Mouse (Mus musculus): ENCODE data around the gene Hexim2. TPM values are rescaled to one million over a fixed set of nuclear protein-coding genes. Genes with fewer than 3 reads are reported as not detected.

Hexim2 gene
- polyA plus RNA-seq, 1 experiment from 2014 or later = 8.7 TPM

DNA sequence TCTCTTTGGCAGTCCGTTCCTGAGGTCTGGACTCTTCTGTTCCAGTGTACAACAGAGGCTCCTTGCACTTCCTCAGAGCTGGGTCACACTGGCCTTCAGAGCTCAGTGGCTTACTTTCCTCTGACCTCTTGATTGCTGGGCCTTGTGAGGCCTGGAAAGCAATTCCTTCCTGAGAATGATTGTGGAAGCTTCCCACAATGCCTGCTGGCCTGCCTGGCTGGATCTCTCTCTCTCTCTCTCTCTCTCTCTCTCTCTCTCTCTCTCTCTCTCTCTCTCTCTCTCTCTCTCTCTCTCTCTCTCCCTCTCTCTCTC, 9.7 kb downstream of the Hexim2 start:
- Histone ChIP-seq H3K27ac (ENCODE audit: low read depth, low read length) (no peak overlapping the region; the same call in 1 of the 2 replicates), H3K4me3 (ENCODE audit: low read depth, low read length) (no peak overlapping the region), H3K4me2 (ENCODE audit: low read depth, low read length, severe bottlenecking) (no peak overlapping the region), H3K9me3 (ENCODE audit: control insufficient read depth, low read length) (no peaks in the 10 kb centered on the region), H3K27me3 (ENCODE audit: control insufficient read depth, insufficient read depth, low read length) (no peaks in the 10 kb centered on the region), H3K36me3 (ENCODE audit: control insufficient read depth, insufficient read depth, low read length) (no peaks in the 10 kb centered on the region; the same call in 1 of the 2 replicates), H3K4me1 (replicated peaks; ENCODE audit: control insufficient read depth, insufficient read depth, low read length) (peaks cover 6% of the 10 kb centered on the region; the same call in 1 of the 2 replicates), H3K9ac (ENCODE audit: low read length) (no peak overlapping the region; the same call in 1 of the 2 replicates)
- ATAC-seq (replicated peaks; ENCODE audit: low FRiP score) (no peak), DNase-seq (ENCODE audit: low spot score) (no peak)
- WGBS = 20% methylated on average over 1 of the region's 1 CpGs

DNA sequence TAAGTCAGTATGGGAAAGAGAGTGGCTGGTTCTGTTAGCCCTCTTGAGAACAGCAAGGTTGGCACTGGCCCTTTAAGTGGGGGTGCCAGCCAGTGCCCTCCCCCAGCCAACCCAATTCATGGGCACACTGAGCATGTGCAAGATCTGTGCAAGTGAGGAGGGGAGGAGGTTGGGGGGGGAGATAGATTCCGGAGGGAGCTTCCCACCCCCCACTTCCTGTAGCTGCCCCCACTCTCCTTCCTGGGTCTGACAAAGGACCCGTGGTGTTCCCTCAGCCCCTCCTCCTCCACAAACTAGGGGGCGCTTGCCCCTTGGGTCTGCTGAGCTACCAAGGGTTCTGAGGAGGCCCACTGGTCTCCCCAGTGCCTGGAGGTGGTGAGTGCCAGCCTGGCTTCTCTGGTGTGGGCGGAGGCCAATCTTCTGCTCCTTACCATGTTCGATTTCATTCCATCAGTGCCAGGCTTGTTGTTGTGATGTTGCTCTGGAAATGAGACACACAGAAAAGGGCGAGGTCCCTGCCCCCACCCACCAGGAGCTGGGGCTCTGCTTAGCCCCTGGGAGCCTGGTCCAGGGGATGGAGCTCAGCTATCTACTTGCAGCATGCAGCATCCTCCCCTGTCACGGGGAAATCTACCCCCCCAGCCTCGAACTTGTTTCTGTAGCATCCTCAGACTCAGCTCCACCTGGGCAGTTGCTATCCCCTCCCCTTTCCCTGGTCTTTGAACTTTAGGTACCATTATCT, 10.4 kb downstream of the Hexim2 start:
- H3K9me3 ChIP-seq (ENCODE audit: control insufficient read depth, low read length) = no peaks in the 10 kb centered on the region
- H3K9ac ChIP-seq (ENCODE audit: low read length) = peak overlapping the region; percentile 44
- H3K4me3 ChIP-seq (ENCODE audit: low read depth, low read length) = 0 out of 2 replicates have a peak overlapping the region, but pooled peaks have one; percentile 5
- H3K36me3 ChIP-seq (ENCODE audit: control insufficient read depth, insufficient read depth, low read length) = no peaks in the 10 kb centered on the region; the same call in 1 of the 2 replicates
- no peaks in the 10 kb centered on the region for H3K27me3 ChIP-seq (ENCODE audit: control insufficient read depth, insufficient read depth, low read length)
- H3K4me1 ChIP-seq (replicated peaks; ENCODE audit: control insufficient read depth, insufficient read depth, low read length) = peaks cover 6% of the 10 kb centered on the region; the same call in 1 of the 2 replicates
- H3K4me2 ChIP-seq (ENCODE audit: low read depth, low read length, severe bottlenecking) = peak overlapping the region; percentile 34; the same call in 1 of the 2 replicates
- WGBS = 25% methylated on average over 7 of the region's 8 CpGs
- H3K27ac ChIP-seq (ENCODE audit: low read depth, low read length) = peak overlapping the region; percentile 31; the same call in 1 of the 2 replicates
- DNase-seq (ENCODE audit: low spot score) (no peak), ATAC-seq (replicated peaks; ENCODE audit: low FRiP score) (no peak)

DNA sequence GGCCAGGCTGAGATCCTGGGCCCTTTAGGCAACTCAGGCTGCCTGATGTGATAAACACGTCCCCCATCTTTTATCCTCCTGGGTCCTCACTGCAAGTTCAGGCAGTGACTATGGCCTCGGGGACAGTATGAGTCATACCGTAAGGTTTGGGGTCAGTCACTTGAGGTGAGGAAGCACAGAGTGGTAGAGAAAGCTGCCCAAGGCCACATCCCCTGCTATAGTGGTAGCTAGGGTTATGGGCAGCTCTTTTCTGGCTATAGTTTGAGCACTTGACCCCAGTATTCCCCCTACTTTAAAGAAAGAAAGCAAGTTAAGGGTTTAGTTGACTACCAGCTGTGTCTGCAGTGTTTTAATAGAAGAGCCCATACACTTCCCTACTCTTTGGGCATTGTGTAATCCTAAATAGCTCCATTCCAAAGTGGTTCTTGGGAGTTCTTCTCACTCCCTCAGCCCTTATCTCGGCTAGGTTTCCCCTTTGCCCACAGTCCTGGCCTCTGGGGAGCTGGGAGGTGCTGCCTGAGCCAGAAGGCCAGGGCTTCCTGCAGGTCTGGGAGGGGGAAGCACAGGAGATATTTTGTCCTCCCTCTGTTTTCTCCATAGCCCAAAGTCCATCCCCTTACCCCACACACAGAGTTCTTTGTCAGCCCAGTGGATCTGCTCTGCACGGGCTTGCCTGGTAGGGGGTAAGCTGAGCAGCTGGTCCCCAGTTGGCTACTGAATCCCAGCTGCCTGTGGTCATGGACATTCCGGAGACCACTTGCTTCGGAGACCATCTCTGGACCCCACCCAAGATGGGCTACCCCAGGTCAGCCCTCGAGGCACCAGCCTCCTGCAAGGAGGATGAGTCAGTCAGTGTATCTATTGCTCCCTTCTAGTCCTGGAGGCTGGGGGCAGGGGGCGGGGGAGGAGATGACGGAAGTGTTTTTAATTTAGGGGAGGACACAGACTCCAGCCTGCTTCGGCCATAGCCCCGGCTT, 12.4 kb downstream of the Hexim2 start:
- H3K9ac ChIP-seq (ENCODE audit: low read length) = no peak overlapping the region
- H3K4me3 ChIP-seq (ENCODE audit: low read depth, low read length) = no peak overlapping the region
- no peak for ATAC-seq (replicated peaks; ENCODE audit: low FRiP score)
- WGBS = 48% methylated on average over 12 of the region's 12 CpGs
- no peaks in the 10 kb centered on the region for H3K9me3 ChIP-seq (ENCODE audit: control insufficient read depth, low read length)
- H3K4me2 ChIP-seq (ENCODE audit: low read depth, low read length, severe bottlenecking) = no peak overlapping the region
- peaks cover 6% of the 10 kb centered on the region; the same call in 1 of the 2 replicates for H3K4me1 ChIP-seq (replicated peaks; ENCODE audit: control insufficient read depth, insufficient read depth, low read length)
- no peaks in the 10 kb centered on the region; the same call in 1 of the 2 replicates for H3K36me3 ChIP-seq (ENCODE audit: control insufficient read depth, insufficient read depth, low read length)
- DNase-seq (ENCODE audit: low spot score) = no peak
- H3K27me3 ChIP-seq (ENCODE audit: control insufficient read depth, insufficient read depth, low read length) = no peaks in the 10 kb centered on the region
- H3K27ac ChIP-seq (ENCODE audit: low read depth, low read length) = no peak overlapping the region

DNA sequence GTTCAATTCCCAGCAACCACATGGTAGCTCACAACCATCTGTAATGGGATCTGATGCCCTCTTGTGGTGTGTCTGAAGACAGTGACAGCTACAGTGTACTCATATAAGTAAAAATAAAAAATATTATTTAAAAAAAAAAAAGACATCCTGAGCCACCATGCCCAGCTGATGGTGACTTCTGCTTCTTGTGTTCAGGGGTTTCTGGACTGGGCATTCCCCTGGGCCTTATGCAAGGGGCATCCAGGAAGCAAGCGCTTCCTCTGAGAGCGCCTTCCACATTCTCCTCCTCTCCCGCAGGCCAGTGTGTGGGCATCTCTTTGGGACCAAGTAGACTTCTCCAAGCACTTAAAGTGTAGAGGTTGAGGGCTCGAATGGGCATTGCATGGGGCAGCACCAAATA, 14.2 kb downstream of the Hexim2 start:
- no peaks in the 10 kb centered on the region for H3K27me3 ChIP-seq (ENCODE audit: control insufficient read depth, insufficient read depth, low read length)
- H3K36me3 ChIP-seq (ENCODE audit: control insufficient read depth, insufficient read depth, low read length) = no peaks in the 10 kb centered on the region
- peaks cover 6% of the 10 kb centered on the region; the same call in 1 of the 2 replicates for H3K4me1 ChIP-seq (replicated peaks; ENCODE audit: control insufficient read depth, insufficient read depth, low read length)
- WGBS = 84% methylated on average over 4 of the region's 4 CpGs
- no peaks in the 10 kb centered on the region for H3K9me3 ChIP-seq (ENCODE audit: control insufficient read depth, low read length)
- ATAC-seq (replicated peaks; ENCODE audit: low FRiP score) = no peak
- no peak overlapping the region for H3K9ac ChIP-seq (ENCODE audit: low read length)
- no peak overlapping the region for H3K4me2 ChIP-seq (ENCODE audit: low read depth, low read length, severe bottlenecking)
- H3K27ac ChIP-seq (ENCODE audit: low read depth, low read length) = no peak overlapping the region
- no peak overlapping the region for H3K4me3 ChIP-seq (ENCODE audit: low read depth, low read length)
- no peak for DNase-seq (ENCODE audit: low spot score)

DNA sequence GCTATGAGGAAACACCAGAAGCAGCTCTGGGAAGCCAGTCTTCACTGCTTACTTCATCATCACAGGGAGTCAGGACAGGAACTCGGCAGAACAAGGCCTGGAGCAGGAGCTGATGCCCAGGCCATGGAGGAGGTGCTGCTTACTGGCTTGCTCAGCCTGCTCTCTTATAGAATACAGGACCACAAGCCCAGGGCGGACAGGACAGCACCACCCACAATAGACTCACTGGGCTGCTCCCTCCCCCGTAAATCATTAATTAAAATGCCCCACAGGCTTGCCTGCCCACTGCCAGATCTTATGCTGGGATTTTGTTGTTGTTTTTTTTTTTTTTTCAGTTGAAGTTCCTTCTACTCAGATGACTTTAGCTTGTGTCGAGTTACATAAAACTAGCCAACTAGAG, 15.5 kb downstream of the Hexim2 start:
- WGBS = 66% methylated on average over 4 of the region's 4 CpGs
- no peak overlapping the region for H3K4me3 ChIP-seq (ENCODE audit: low read depth, low read length)
- DNase-seq (ENCODE audit: low spot score) (no peak), ATAC-seq (replicated peaks; ENCODE audit: low FRiP score) (no peak)
- H3K27me3 ChIP-seq (ENCODE audit: control insufficient read depth, insufficient read depth, low read length) = no peaks in the 10 kb centered on the region
- H3K4me1 ChIP-seq (replicated peaks; ENCODE audit: control insufficient read depth, insufficient read depth, low read length) = peaks cover 2% of the 10 kb centered on the region; the same call in 1 of the 2 replicates
- no peak overlapping the region for H3K27ac ChIP-seq (ENCODE audit: low read depth, low read length)
- no peaks in the 10 kb centered on the region for H3K36me3 ChIP-seq (ENCODE audit: control insufficient read depth, insufficient read depth, low read length)
- H3K9ac ChIP-seq (ENCODE audit: low read length) = no peak overlapping the region
- no peaks in the 10 kb centered on the region for H3K9me3 ChIP-seq (ENCODE audit: control insufficient read depth, low read length)
- H3K4me2 ChIP-seq (ENCODE audit: low read depth, low read length, severe bottlenecking) = no peak overlapping the region

DNA sequence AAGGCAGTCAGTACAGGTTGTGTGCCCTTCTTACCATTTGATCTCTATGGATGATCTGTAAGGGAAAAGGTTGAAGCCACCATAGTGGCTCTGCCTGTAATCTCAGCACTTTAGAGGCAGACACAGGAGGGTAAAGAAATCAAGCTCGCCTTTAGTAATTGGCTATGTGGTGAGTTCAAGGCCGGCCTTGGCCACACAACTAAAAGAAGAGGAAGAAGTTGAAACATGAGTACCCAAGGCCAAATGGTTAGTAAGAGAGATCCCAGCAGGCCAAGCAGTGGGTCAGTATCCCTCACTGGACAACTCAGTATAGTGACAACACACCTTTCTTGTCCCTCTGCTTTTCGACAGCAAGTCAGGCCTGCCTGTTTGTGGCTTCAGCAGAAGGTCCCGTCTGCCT, 17.5 kb downstream of the Hexim2 start:
- 0 out of 2 replicates have a peak, but pooled peaks cover 2% of the 10 kb centered on the region for H3K4me1 ChIP-seq (replicated peaks; ENCODE audit: control insufficient read depth, insufficient read depth, low read length)
- no peaks in the 10 kb centered on the region for H3K9me3 ChIP-seq (ENCODE audit: control insufficient read depth, low read length)
- H3K4me3 ChIP-seq (ENCODE audit: low read depth, low read length) = no peak overlapping the region
- H3K27me3 ChIP-seq (ENCODE audit: control insufficient read depth, insufficient read depth, low read length) = no peaks in the 10 kb centered on the region
- no peak overlapping the region for H3K4me2 ChIP-seq (ENCODE audit: low read depth, low read length, severe bottlenecking)
- H3K27ac ChIP-seq (ENCODE audit: low read depth, low read length) = no peak overlapping the region
- WGBS = 89% methylated on average over 4 of the region's 4 CpGs
- ATAC-seq (replicated peaks; ENCODE audit: low FRiP score) (no peak), DNase-seq (ENCODE audit: low spot score) (peak; percentile 36)
- H3K9ac ChIP-seq (ENCODE audit: low read length) = no peak overlapping the region
- H3K36me3 ChIP-seq (ENCODE audit: control insufficient read depth, insufficient read depth, low read length) = no peaks in the 10 kb centered on the region

DNA sequence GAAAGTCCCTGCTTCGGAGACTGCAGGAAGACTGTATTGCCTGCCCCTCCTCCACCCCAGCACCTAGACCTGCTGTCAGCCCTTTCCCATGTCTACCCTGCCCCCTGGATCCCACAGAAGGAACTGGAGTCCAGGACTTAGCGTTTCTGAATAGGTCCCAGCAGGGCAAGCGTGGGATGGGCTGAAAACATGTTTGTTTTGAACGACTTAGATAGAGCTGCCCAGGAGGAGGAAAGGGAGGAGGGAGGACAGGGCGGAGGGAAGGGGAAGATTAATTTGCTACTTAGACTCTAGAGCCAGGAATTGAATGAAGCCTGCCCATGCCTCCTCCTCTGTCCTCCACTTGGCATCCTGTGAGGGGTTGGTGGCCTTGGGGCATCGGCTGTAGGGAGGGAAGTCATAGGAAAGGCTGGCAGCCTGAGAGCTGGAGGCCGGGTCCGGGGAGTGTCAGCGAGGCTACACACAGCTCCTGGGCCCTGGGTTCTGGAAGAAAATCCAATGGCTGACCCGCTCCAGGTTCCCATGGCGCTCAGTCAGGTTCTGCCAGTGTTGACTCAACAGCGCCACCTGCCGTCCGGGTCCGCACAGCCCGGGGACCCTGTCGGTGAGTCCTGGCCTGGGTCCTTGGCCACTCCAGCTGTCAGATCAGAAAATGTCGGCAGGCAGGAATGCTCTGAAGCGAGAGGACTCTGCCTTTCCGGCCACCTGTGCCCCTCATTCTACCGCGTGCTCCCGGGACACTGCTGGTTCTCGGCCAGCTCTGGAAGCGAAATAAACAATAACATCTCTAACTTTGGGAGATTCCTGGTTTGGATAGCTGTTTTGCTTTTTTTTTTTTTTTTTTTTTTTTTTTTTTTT, 26.6 kb downstream of the Hexim2 start:
- 2% methylated on average over 25 of the region's 25 CpGs for WGBS
- Histone ChIP-seq H3K36me3 (ENCODE audit: control insufficient read depth, insufficient read depth, low read length) (no peaks in the 10 kb centered on the region), H3K4me3 (ENCODE audit: low read depth, low read length) (peak overlapping the region; percentile 6; the same call in 1 of the 2 replicates), H3K27me3 (ENCODE audit: control insufficient read depth, insufficient read depth, low read length) (no peaks in the 10 kb centered on the region), H3K4me2 (ENCODE audit: low read depth, low read length, severe bottlenecking) (peak overlapping the region; percentile 27), H3K9ac (ENCODE audit: low read length) (no peak overlapping the region), H3K27ac (ENCODE audit: low read depth, low read length) (no peak overlapping the region), H3K4me1 (replicated peaks; ENCODE audit: control insufficient read depth, insufficient read depth, low read length) (no peaks in the 10 kb centered on the region), H3K9me3 (ENCODE audit: control insufficient read depth, low read length) (no peaks in the 10 kb centered on the region)
- DNase-seq (ENCODE audit: low spot score) (peak; percentile 98), ATAC-seq (replicated peaks; ENCODE audit: low FRiP score) (peak; percentile 91)

DNA sequence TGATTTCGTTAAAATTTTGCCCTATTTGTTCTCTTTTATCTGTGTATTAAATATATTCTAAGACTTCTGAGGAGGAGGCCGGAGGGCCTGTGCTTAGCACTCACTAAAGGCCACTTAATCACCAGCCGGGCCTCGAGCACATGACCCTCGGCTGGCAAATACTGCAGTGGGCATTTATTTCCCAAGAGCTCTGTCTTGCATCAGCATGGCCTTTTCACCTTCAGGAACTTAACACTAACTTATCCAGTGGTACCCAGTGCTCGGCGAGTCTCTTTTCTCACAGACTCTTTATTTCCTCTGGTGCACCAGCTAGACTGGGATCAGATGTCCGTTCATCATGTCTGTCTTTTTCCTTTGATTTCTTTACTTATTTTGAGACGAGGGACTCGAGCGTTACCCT, 28.5 kb downstream of the Hexim2 start:
- H3K9me3 ChIP-seq (ENCODE audit: control insufficient read depth, low read length) = no peaks in the 10 kb centered on the region
- H3K4me1 ChIP-seq (replicated peaks; ENCODE audit: control insufficient read depth, insufficient read depth, low read length) = no peaks in the 10 kb centered on the region
- no peak for ATAC-seq (replicated peaks; ENCODE audit: low FRiP score)
- 93% methylated on average over 11 of the region's 11 CpGs for WGBS
- no peak overlapping the region for H3K4me2 ChIP-seq (ENCODE audit: low read depth, low read length, severe bottlenecking)
- H3K9ac ChIP-seq (ENCODE audit: low read length) = no peak overlapping the region
- H3K36me3 ChIP-seq (ENCODE audit: control insufficient read depth, insufficient read depth, low read length) = no peaks in the 10 kb centered on the region
- H3K27ac ChIP-seq (ENCODE audit: low read depth, low read length) = no peak overlapping the region
- no peak for DNase-seq (ENCODE audit: low spot score)
- no peaks in the 10 kb centered on the region for H3K27me3 ChIP-seq (ENCODE audit: control insufficient read depth, insufficient read depth, low read length)
- H3K4me3 ChIP-seq (ENCODE audit: low read depth, low read length) = no peak overlapping the region

Measured in forebrain, embryonic 11.5 days (tissue).